Comparison of ENCODE assay signal across 7 mouse cellular contexts in genomic region chr9:66181126-66181825, GRCm38 (mm10). TPM values are rescaled to one million over a fixed set of nuclear protein-coding genes. Genes with fewer than 3 reads are reported as not detected.
DNase-seq lines count a peak whose midpoint lies in the region; ATAC-seq lines count a peak whose summit lies in the region.

No protein-coding gene starts in this region.

- H3K36me3 ChIP-seq in midbrain, embryonic 11.5 days (ENCODE audit: control insufficient read depth, insufficient read depth, low read length) = no peaks in the 10 kb centered on the region
- H3K36me3 ChIP-seq in midbrain, embryonic 14.5 days (ENCODE audit: control insufficient read depth, insufficient read depth, low read length) = no peaks in the 10 kb centered on the region
- H3K36me3 ChIP-seq in embryonic facial prominence, embryonic 14.5 days (ENCODE audit: control insufficient read depth, insufficient read depth, low read length) = no peaks in the 10 kb centered on the region

- WGBS in midbrain, embryonic 11.5 days = 78% methylated on average over 4 of the region's 4 CpGs
- 87% methylated on average over 4 of the region's 4 CpGs for WGBS in midbrain, embryonic 14.5 days
- 67% methylated on average over 4 of the region's 4 CpGs for WGBS in embryonic facial prominence, embryonic 14.5 days

- no peak overlapping the region for H3K4me3 ChIP-seq in midbrain, embryonic 11.5 days (ENCODE audit: low read depth, low read length)
- no peak overlapping the region for H3K4me3 ChIP-seq in midbrain, embryonic 14.5 days (replicated peaks; ENCODE audit: low read depth, low read length)
- H3K4me3 ChIP-seq in embryonic facial prominence, embryonic 14.5 days (ENCODE audit: low read depth, low read length) = no peak overlapping the region

- H3K9ac ChIP-seq in midbrain, embryonic 11.5 days (ENCODE audit: low read length) = no peak overlapping the region
- H3K9ac ChIP-seq in midbrain, embryonic 14.5 days (replicated peaks; ENCODE audit: low read length) = no peak overlapping the region
- H3K9ac ChIP-seq in embryonic facial prominence, embryonic 14.5 days (ENCODE audit: low read depth, low read length) = no peak overlapping the region

- H3K4me2 ChIP-seq in midbrain, embryonic 11.5 days = no peak overlapping the region
- H3K4me2 ChIP-seq in midbrain, embryonic 14.5 days (ENCODE audit: low read length) = no peak overlapping the region
- no peak overlapping the region for H3K4me2 ChIP-seq in embryonic facial prominence, embryonic 14.5 days (ENCODE audit: low read depth, low read length)

- ATAC-seq in midbrain, embryonic 11.5 days (ENCODE audit: low FRiP score) = no peak
- ATAC-seq in midbrain, embryonic 14.5 days (ENCODE audit: low FRiP score, low TSS enrichment) = no peak
- ATAC-seq in embryonic facial prominence, embryonic 14.5 days (ENCODE audit: low read depth) = peak; percentile 87
- ATAC-seq in CD4-positive, CD25-positive, alpha-beta regulatory T cell, adult 4 months = no peak

- H3K27ac ChIP-seq in midbrain, embryonic 11.5 days (ENCODE audit: low read depth, low read length) = no peak overlapping the region
- H3K27ac ChIP-seq in midbrain, embryonic 14.5 days (replicated peaks; ENCODE audit: low read depth, low read length) = no peak overlapping the region
- peak overlapping the region; percentile 41; the same call in 1 of the 2 replicates for H3K27ac ChIP-seq in embryonic facial prominence, embryonic 14.5 days (replicated peaks; ENCODE audit: low read depth, low read length)

- no peaks in the 10 kb centered on the region; the same call in 1 of the 2 replicates for H3K4me1 ChIP-seq in midbrain, embryonic 11.5 days (ENCODE audit: control insufficient read depth, insufficient read depth, low read length)
- H3K4me1 ChIP-seq in midbrain, embryonic 14.5 days (ENCODE audit: control insufficient read depth, insufficient read depth, low read length) = no peaks in the 10 kb centered on the region
- H3K4me1 ChIP-seq in embryonic facial prominence, embryonic 14.5 days (ENCODE audit: control insufficient read depth, insufficient read depth, low read length) = peaks cover 3% of the 10 kb centered on the region; the same call in 1 of the 2 replicates

- no peaks in the 10 kb centered on the region for H3K27me3 ChIP-seq in midbrain, embryonic 11.5 days (ENCODE audit: control insufficient read depth, insufficient read depth, low read length)
- H3K27me3 ChIP-seq in midbrain, embryonic 14.5 days (ENCODE audit: control insufficient read depth, insufficient read depth, low read length) = no peaks in the 10 kb centered on the region
- no peaks in the 10 kb centered on the region for H3K27me3 ChIP-seq in embryonic facial prominence, embryonic 14.5 days (replicated peaks; ENCODE audit: control insufficient read depth, insufficient read depth, low read length)

- DNase-seq in midbrain, embryonic 11.5 days (ENCODE audit: low spot score, missing footprints) = peak; percentile 62
- no peak for DNase-seq in midbrain, embryonic 14.5 days
- DNase-seq in embryonic facial prominence, embryonic 14.5 days (ENCODE audit: low spot score) = peak; percentile 74
- DNase-seq in lung, adult 18-20 months = peak; percentile 85 to 90
- DNase-seq in yolk sac, embryonic 10.5 days (ENCODE audit: low spot score) = peak; percentile 50
- DNase-seq in cerebellum, postnatal 10 days = no peak

- no peaks in the 10 kb centered on the region for H3K9me3 ChIP-seq in midbrain, embryonic 11.5 days (ENCODE audit: control insufficient read depth, low read length)
- no peaks in the 10 kb centered on the region for H3K9me3 ChIP-seq in midbrain, embryonic 14.5 days (ENCODE audit: control insufficient read depth, low read length)
- no peaks in the 10 kb centered on the region for H3K9me3 ChIP-seq in embryonic facial prominence, embryonic 14.5 days (ENCODE audit: control insufficient read depth, low read length)

RNA-seq across cellular contexts. Expression of gene Dapk2, which starts 23.3 kb away (rescaled TPM):
- 6.7 and 7.4 TPM in 2 replicates for polyA plus RNA-seq in midbrain, embryonic 11.5 days (2014; fragmentation: Nextera tagmentation; extraction: Ambion mirVana)
- polyA plus RNA-seq in midbrain, embryonic 14.5 days (2014; fragmentation: Nextera tagmentation; extraction: Ambion mirVana) = 0.66 and 0.78 TPM in 2 replicates
- 10.6 and 14.3 TPM in 2 replicates for polyA plus RNA-seq in embryonic facial prominence, embryonic 14.5 days (2014; fragmentation: Nextera tagmentation; extraction: Ambion mirVana)
- under 1 TPM in 1 of 2 experiments, not detected in 1; 0.81 TPM for polyA plus RNA-seq in CD4-positive, CD25-positive, alpha-beta regulatory T cell, adult 4 months (2017; shearing (Covaris generic))

RNA-seq across cellular contexts. Expression of gene Ciao2a, which starts 54.9 kb away (rescaled TPM):
- 156 and 171 TPM in 2 replicates for polyA plus RNA-seq in midbrain, embryonic 11.5 days (2014; fragmentation: Nextera tagmentation; extraction: Ambion mirVana)
- 68.4 and 76.2 TPM in 2 replicates for polyA plus RNA-seq in midbrain, embryonic 14.5 days (2014; fragmentation: Nextera tagmentation; extraction: Ambion mirVana)
- polyA plus RNA-seq in embryonic facial prominence, embryonic 14.5 days (2014; fragmentation: Nextera tagmentation; extraction: Ambion mirVana) = 112 and 119 TPM in 2 replicates
- 100 to 1,000 TPM; 142 to 150 TPM for polyA plus RNA-seq in CD4-positive, CD25-positive, alpha-beta regulatory T cell, adult 4 months (2017; shearing (Covaris generic))

RNA-seq across cellular contexts. Expression of gene Snx1, which starts 54.9 kb away (rescaled TPM):
- 147 and 150 TPM in 2 replicates for polyA plus RNA-seq in midbrain, embryonic 11.5 days (2014; fragmentation: Nextera tagmentation; extraction: Ambion mirVana)
- 55.6 and 87.9 TPM in 2 replicates for polyA plus RNA-seq in midbrain, embryonic 14.5 days (2014; fragmentation: Nextera tagmentation; extraction: Ambion mirVana)
- 139 and 143 TPM in 2 replicates for polyA plus RNA-seq in embryonic facial prominence, embryonic 14.5 days (2014; fragmentation: Nextera tagmentation; extraction: Ambion mirVana)
- polyA plus RNA-seq in CD4-positive, CD25-positive, alpha-beta regulatory T cell, adult 4 months (2017; shearing (Covaris generic)) = 10 to 100 TPM; 94.0 to 96.9 TPM

Comparison
In these comparisons a context has a peak if more than half of its experiments do, and no peak if none do; other contexts are left out.
1. DNase-seq: peak in midbrain, embryonic 11.5 days (single experiment), embryonic facial prominence, embryonic 14.5 days (single experiment), lung, adult 18-20 months (2 of 2) and yolk sac, embryonic 10.5 days (single experiment); none in midbrain, embryonic 14.5 days (single experiment) and cerebellum, postnatal 10 days (0 of 2).